Mouse (Mus musculus) liver, postnatal 0 days (tissue): ENCODE data around the gene Cyp2d10.

Source experiments
- CTCF ChIP-seq: sonication (generic); IDR thresholded peaks from 2 replicates; pipeline ENCODE4 v1.5.1; 2016; ENCODE audit warnings: antibody characterized with exemption, low read depth
- EP300 ChIP-seq: IDR thresholded peaks from 2 replicates; pipeline ENCODE4 v1.6.1; 2016; ENCODE audit warnings: antibody characterized with exemption, low read depth, mild to moderate bottlenecking

GRCm38 (mm10) chr15:82385729-82386128 lies 21.3 kb downstream of the Cyp2d10 start:
- TF ChIP-seq CTCF (no peak), EP300 (no peak)
